Mouse (Mus musculus): Measurements from ENCODE around the gene Cdk2ap2.
"Not testable (repeated sequence)": the region's sequence is repeated elsewhere in the genome, so short reads cannot be mapped to it uniquely, and the experiment has no call there.

Cdk2ap2 gene

DNA sequence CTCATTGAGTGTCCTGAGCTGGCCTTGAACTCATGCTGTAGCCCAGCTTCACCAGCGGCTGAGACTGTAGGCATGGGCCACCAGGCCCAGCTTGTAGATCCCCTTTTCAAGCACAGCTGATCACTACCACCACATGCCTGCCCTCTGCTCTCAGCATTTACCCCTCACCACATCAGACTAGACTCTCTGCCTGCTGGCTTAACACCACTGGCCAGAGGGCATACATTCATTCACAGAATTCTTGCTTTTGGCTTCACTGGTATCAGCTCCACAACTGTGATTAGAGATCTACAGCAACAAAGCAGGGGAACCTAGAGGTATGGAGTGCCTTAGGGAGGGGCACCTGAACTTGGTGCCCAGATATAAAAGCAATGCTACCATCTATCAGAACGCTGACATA is 23.5 kb downstream of the Cdk2ap2 start:
- DNase-seq, result no peak

DNA sequence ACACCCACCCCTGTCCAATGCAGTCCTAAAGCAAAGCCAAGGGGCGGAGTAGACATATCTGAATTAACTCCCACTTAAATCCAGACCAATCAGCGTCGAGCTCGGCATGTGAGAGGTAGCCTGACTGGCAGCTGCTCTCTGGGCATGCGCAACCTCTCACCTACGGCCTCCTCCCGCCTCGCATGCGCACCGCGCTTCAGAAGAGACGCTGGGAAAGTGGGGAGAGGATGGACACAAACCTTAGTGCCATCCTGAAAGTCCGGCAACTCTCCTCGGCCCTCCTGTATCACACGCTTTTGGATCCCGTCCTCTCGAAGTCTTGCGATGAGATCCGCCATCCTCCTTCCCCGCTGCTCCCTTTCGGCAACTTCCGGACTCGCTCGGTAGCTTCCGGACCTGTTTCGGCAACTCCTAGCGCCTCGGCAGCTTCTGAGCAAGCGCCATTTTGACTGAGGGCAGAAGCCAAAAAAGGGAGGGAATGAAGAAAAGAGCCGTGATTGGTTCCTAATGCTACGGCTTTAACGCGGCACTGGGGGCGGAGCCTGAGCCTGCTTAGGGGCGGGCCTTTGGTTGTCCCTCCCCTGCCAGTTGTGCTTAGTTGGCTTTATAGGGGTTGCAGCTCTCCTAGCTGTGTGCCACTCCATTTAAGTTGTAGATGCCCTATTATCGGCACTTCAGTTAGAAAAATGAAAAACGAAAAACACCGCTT is 24.3 kb downstream of the Cdk2ap2 start:
- DNase-seq, result peak; percentile 98

DNA sequence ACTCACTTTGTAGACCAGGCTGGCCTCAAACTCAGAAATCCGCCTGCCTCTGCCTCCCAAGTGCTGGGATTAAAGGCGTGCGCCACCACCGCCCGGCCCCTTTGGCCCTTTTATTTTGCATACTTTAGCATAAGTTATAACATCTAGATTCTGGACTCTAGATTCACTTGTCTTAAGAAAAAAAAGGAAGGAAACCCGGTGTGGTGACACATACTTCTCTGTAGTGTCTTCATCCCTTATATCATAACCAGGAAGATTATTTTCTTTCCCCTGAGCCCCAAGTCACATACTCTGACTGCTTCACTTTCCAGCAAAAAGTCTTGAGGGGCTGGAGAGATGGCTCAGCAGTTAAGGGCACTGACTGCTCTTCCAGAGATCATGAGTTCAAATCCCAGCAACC is 24.9 kb downstream of the Cdk2ap2 start:
- DNase-seq, result not testable (repeated sequence)

DNA sequence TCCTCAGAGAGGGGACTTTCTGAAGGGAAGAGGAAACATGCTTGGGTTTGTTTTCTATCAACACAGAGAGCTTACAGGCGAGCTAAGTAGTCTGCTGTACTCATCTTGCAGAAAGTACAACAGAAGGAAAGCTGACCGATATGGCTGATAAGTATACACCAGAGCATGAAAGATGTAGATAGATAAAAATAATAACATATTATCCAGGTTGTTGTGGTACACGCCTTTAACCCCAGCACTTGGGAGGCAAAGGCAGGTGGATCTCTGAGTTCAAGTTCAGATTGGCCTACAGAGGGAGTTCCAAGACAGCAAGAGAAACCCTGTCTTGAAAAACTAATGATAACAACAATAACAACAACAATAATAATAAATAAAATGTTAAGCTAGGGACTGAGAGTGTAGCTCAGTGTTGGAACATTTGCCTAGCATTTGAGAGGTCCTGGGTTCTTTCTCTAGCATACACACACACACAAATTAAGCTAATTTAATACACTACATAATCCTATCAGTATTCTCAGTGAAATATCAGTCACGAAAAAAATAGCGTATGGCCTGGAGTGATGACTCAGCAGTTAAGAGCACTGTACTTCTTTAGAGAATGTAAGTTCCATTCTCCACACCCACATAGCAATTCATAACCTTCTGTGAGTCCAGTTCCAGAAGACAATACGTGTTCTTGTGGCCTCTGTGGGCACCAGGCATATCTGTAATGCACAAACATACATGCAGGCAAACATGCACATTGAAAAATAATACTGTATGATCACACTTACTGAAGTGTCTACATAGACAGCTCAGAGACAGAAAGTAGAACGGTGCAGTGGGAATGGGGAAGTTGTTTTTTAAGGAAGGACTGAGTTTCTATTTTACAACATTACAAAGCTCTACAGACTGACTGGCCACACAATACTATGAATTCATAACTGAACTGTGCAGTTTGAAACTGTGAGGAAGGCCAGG is 25.7 kb downstream of the Cdk2ap2 start:
- no peak for DNase-seq

DNA sequence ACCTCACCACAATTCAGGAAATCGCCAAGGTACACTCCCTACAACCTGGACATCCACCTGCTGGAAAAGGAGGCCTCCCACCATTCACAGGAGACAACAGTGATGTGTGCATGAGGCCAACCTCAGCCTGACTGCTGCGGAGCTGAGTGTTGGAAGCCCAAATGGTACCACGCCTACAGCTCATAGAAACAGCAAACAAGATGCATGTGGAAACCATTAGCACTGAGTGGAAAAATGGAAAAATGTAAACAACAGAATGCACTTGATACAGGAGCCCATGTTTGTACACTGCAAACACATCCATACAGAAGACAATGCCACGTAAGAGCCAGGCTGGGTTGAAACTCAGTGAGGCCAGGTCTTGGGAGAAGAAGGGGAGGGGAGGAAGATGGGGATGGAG is 27.4 kb downstream of the Cdk2ap2 start:
- no peak for DNase-seq

DNA sequence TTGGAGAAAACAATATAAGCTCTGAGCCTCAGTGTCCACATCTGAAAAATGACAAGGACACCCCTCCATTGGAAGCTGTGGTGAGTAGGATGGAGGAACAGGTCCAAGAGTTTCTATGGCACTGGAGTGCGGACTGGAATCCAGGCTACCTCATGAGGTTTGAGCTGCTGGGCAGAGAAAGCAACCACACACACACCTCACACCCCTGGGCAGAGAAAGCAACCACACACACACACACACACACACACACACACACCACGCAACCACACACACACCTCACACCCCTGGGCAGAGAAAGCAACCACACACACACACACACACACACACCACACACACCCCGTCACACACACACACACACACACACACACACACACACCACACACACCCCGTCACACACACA is 28.3 kb downstream of the Cdk2ap2 start:
- DNase-seq, result not testable (repeated sequence)

DNA sequence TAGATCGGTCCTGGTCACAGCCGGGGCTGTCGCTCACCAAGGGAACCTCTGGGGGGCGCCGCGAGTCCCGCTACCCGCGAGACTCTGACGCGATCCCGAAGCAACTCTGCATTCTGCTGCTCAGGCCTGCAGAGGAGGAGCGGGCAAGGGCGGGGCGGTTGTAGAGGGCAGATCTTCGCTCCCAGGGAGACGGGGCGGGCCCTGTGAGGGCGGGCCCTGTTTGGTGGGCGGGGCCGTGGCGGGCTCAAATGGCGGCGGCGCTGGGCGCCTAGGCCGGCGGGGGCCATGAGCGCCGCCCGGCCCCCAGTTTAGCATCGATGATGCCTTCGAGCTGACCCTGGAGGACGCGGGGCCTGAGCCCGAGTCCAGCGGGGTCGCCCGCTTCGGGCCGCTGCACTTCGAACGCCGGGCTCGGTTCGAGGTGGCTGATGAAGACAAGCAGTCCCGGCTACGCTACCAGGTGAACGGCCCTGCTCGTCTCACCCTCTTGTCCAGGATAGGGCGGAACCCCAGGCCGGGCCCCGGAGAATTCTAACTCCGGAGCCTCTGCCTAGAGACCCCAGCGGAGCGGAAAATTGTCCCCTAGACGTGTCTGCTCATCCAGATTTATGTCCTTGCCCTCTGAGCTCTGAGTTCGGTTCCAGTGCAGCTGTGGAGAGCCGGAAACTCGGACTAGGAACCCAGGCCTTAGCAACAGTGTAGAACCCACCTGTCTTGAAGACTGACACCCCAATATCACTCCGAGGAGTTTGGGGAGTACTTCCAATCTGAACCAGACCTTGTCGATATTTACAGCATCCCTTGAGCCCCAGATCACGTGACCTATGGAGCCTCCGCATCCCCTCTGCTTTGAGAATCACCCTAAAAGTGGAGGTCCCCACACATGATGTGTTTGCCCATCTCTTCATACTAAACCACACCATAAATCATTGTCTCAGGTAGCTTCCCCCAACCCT is 29.0 kb downstream of the Cdk2ap2 start, which contains the start of gene Aip:
Gene Aip (minus strand): TSS at position 118 of the 956 bp plus-strand sequence.
- peak; percentile 99 for DNase-seq

DNA sequence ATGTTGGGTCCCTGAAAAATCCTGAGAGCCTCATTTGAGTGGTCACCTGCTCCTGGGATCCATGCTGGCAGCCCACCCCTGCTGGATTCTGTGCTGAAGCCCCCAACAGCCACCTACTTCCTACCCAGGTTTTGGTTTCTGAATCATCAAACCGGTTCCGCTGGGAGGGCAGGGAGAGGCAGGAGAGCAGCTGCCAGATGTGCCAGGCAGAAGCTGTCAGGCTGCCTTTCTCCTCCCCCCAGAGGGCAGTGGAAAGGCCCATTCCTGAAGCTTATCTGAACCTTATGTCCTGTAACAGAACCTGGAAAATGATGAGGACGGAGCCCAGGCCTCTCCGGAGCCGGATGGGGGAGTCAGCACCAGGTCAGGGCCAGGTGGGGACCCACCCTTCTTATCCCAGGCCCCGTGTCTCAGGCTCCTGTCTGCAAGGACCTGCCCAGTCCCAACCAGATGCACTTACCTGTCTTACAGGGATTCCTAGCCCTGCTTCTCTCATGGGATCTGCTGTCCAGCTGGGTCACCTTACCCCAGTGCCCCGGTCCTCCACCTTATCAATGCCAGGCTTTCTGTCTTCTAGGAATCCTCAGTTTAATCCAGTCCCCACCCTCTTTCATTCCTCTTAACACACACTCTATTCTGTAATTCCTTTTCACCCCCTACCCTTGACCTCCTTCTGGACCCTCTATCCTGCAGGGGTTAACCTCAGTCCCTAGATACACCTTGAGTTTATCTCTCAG is 29.9 kb downstream of the Cdk2ap2 start:
- DNase-seq, result no peak

DNA sequence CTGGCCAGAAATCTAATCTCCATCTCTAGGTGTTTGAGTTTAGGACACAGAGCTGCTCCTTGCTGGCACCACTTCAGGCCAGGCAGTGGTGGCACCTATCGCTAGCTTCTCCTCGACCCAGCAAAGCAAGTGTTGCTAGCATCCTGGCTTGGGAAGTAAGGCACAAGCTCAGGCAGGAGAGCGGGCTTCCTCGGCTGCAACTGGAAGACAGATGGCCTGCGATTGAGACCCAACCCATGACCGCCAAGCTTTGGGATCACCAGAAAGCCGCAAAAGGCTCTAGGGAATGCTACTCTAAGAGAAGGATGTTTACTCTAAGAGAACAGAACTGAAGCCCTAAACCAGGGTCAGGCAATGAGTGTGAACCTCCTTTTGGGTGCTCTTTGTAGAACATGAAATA is 32.5 kb downstream of the Cdk2ap2 start:
- DNase-seq, result no peak

DNA sequence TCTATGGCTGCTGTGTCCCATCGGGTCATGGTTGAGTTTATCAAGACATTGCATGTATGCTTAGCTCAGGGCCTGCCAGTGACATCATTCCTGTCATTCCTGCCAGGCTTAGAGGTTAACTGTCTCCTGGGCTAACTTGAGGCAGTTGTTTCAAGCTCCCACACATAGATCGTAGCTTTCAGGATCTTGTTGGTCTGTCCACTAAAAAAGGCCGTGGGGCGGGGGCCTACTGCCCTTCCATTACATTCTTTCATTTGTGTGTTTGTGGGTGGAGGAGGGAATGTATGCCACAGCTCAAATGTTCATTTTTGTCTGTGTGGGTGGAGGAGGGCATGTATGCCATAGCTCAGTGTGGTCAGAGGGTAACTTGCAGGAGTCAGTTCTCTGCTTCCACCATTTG is 33.1 kb downstream of the Cdk2ap2 start:
- DNase-seq, result no peak

DNA sequence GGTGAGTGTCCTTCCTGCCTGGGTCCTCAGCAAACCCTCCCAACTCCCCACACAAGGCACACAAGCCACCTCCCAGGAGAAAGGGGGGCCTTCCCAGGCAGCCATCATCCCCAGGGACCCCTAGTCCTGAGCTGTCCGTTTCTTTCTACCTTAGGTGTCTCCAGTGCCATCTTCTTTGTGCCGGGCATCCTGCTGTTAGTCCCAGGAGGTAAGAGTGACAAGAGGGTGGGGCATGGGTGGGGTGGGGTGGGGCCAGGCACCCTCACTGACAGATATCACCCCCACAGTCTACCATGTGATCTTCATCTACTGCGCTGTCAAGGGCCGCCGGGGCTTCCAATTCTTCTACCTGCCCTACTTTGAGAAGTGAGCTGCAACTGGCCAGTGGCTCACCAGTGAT is 34.1 kb downstream of the Cdk2ap2 start:
- DNase-seq, result no peak

DNA sequence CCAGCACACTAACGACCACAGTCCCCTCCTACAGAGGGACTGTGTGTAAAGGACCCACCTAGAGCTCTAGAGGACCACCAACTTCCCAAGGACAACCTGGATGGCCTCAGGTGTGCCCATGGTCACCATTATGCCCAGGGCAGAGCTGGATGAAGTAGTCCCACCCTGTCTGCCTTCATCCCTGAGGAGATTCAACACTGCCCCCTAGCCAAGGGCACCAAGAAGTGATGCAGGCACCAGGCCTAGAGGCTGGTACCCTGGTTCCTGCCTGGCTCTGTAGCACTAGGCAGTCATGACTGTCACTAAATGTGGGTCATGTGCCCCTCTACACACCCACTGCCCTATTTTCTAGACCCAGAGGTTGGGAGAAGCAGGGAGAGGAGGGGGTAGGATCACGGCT is 34.8 kb downstream of the Cdk2ap2 start:
- DNase-seq, result no peak

DNA sequence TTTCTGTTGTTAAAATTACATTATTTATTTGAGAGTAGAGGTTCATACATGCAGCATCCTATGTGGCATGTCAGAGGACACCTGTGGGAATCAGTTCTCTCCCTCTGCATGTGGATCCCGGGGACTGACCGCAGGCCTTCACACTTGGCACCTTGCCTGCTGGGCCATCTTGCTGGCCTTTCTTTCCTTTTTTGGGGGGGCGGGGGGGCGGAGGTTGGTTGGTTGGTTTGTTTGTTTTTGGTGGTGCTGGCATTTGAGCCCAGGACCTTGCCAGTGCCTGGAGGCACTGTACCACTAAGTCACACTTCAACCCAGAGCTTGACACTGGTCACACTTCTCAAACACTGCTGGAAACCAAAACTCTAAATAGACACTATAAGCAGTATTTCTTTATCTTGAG is 37.4 kb downstream of the Cdk2ap2 start:
- no peak for DNase-seq

DNA sequence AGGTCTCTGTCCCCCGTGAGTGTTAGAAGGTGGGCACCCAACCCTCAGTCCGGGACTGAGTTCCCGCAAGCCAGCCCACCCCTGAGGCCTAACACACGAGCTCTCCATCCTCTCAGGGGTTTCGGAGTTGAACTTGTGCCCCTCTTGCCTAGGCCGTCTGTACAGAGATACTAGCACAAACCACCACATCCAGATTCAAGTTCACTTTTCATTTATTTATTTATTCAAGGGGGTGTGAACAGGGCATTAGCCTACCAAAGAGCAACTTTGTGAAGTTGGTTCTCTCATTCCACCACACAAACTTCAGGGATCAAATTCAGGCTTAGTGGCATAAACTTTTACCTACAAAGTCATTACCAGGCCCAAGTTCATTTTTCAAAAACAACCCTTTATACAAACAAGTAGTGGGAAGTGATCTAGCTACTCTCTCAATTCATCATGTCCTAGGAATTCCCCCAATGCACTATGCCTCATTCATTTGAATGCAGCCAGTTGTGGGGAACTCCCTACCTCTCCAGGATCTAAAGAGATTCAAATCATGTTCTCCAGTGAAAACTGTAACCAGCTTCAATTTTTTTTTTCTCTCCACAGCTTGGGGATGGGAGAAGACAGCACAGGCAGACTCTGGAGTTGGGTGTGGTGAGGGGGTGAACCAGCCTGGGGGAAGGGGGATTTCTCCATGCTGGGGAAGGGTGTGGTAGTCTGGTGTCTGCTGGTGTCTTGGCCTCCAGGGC is 38.4 kb downstream of the Cdk2ap2 start:
- DNase-seq, result not testable (repeated sequence)

DNA sequence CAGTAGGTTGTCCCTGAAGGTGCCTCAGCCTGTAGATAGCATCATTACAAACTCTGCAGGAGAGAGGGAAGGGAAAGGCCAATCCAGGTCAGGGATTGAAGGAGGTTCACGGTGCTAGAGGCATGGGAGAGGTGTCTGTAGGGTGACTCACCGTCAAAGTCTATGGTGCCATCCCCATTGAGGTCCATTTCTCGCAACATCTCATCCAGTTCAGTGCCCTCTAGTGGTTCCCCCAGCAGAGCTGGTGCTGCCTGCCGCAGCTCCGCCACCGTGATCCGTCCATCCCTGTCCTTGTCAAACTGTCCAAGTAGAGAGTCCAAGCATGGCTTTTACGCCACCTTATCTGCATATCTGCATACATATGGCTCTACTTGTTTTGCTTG is 39.0 kb downstream of the Cdk2ap2 start:
- DNase-seq, result not testable (repeated sequence)

DNA sequence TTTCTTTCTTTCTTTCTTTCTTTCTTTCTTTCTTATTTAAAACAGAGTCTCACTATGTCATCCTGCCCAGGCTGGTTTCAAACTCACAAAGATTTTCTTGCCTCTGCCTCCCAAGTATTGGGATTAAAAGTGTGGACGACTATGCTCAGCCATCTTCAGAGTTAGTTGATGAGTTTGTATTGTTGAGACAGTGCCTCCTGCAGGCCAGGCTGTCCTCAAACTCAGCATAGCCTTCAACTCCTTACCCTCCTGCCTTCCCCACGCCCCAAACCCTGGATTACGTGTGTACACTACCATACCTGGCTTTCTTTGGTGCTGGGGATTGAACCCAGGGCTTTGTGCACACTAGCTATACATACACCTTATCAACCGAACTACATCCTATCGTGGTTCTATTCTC is 39.5 kb downstream of the Cdk2ap2 start:
- DNase-seq, result no peak

DNA sequence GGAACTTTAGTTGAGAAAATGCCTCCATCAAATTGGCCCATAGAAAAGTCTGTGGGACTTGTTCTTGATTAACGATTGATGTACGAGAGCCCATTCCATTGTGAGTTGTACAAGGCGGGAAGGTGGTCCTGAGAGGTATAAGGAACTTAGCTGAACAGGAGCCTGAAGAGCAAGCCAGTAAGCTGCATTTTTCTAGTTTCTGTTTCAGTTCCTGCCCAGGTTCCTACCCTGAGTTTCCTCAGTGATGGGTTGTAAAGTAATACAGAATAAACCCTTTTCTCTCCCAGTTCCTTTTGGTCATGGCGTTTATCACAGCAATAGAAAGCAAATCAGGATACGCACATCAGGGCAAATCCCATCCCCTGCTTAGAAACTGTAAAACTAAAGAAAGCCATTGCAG is 40.9 kb downstream of the Cdk2ap2 start:
- no peak for DNase-seq

DNA sequence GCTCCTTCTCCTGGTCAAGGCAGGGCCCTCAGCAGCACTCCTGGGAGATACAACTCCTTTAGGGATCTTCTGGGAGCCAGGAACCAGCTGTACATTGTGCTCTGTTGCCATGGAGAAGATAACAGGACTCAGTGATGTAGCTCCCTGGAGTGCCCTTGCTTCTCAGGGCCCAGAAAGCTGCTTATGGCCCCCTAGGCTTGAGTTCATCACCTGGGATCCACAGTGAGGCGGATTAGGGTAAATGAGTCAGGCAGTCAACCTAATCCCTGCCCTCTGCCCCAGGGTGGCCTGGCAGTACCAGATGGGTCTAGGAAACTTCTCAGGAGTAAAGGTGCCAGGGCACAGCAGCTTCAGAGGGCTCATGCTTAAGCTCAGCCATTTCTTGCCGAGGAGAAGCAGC is 42.5 kb downstream of the Cdk2ap2 start, which contains the start of gene Gpr152:
Gene Gpr152 (plus strand): TSS at position 342 of the 400 bp plus-strand sequence.
- no peak for DNase-seq

DNA sequence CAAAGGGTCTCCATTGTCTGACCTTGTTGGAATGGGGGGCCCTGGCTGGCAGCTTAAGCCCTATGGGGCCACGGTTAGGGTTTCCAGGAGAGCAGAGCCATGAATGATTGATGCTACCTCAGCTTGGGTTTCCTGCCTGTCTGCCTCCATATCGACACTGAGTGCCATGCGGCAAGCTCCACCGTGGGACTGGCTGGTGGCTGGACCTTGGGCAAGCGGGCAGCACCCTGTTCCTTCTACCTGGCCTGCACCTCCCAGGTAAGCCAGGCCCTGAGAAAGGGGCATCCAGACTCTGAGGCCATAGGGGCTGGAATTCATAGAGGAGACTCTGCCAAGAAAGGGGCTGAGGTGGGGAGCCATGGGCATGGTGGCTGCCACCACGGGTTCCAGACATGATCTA is 43.2 kb downstream of the Cdk2ap2 start:
- DNase-seq, result no peak

DNA sequence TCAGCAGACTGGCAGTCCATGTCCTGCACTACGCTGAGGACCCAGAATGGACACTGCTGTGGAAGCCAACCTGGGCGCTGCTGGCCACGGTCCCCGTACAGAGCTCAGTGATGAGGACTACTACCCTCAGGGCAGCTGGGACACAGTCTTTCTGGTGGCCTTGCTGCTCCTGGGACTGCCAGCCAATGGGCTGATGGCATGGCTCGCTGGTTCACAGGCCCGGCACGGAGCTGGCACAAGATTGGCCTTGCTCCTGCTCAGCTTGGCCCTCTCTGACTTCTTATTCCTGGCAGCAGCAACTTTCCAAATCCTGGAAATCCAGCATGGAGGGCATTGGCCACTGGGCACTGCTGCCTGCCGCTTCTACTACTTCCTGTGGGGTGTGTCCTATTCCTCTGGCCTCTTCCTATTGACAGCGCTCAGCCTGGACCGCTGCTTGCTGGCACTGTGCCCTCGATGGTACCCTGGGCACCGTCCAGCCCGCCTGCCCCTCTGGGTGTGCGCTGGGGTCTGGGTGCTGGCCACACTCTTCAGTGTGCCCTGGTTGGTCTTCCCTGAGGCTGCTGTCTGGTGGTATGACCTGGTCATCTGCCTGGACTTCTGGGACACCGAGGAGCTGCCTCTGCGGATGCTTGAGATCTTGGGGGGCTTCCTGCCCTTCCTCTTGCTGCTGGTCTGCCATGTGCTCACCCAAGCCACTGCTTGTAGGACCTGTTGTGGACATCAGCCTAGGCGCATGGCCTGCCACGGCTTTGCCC is 45.6 kb downstream of the Cdk2ap2 start:
- no peak for DNase-seq
